ENCODE assay signal across 11 mouse cellular contexts in genomic region chr8:84023085-84023484, GRCm38 (mm10). TPM values are rescaled to one million over a fixed set of nuclear protein-coding genes. Genes with fewer than 3 reads are reported as not detected.
A peak's percentile ranks its signal among the peaks of the same experiment; 100 is the strongest.
DNase-seq lines count a peak whose midpoint lies in the region; ATAC-seq and TF ChIP-seq lines count a peak whose summit lies in the region.
"Had no signal": no experiment of that assay in that cellular context is flagged by ENCODE, and none has a peak within 500 bp of the region (broad histone marks: within the 10 kb centered on the region; RNA-seq: fewer than 3 reads in every experiment).

No protein-coding gene starts in this region.

- TF ChIP-seq EP300 in heart, postnatal 0 days (IDR thresholded peaks at IDR 0.05; ENCODE audit: low read depth) = peak; percentile 81

- ATAC-seq in heart, postnatal 0 days (ENCODE audit: insufficient read depth, low read depth) = peak; percentile 88
- no peak for ATAC-seq in midbrain, embryonic 13.5 days
- ATAC-seq: forebrain, embryonic 15.5 days had no signal

- no peak overlapping the region for H3K4me3 ChIP-seq in heart, postnatal 0 days (ENCODE audit: low read depth, low read length)
- H3K4me3 ChIP-seq in midbrain, embryonic 13.5 days (replicated peaks) = no peak overlapping the region
- H3K4me3 ChIP-seq: forebrain, embryonic 15.5 days had no signal

- no peak overlapping the region for H3K9ac ChIP-seq in heart, postnatal 0 days (replicated peaks; ENCODE audit: low read depth, low read length)
- no peak overlapping the region for H3K9ac ChIP-seq in midbrain, embryonic 13.5 days (replicated peaks)
- H3K9ac ChIP-seq: forebrain, embryonic 15.5 days had no signal

- peaks cover 32% of the 10 kb centered on the region for H3K27me3 ChIP-seq in heart, postnatal 0 days (ENCODE audit: control insufficient read depth, insufficient read depth, low read length)
- peaks cover 58% of the 10 kb centered on the region for H3K27me3 ChIP-seq in midbrain, embryonic 13.5 days

- no peaks in the 10 kb centered on the region for H3K9me3 ChIP-seq in heart, postnatal 0 days (replicated peaks; ENCODE audit: control insufficient read depth, low read length)
- no peaks in the 10 kb centered on the region for H3K9me3 ChIP-seq in midbrain, embryonic 13.5 days
- H3K9me3 ChIP-seq: forebrain, embryonic 15.5 days had no signal

- H3K4me1 ChIP-seq in heart, postnatal 0 days (ENCODE audit: control insufficient read depth, insufficient read depth) = peaks cover 37% of the 10 kb centered on the region
- peaks cover 18% of the 10 kb centered on the region for H3K4me1 ChIP-seq in midbrain, embryonic 13.5 days (replicated peaks)

- no peak for TF ChIP-seq CTCF in heart, postnatal 0 days (IDR thresholded peaks at IDR 0.05; ENCODE audit: low read depth)

- under 1% methylated on average over 5 of the region's 5 CpGs for WGBS in heart, postnatal 0 days
- 61% methylated on average over 5 of the region's 5 CpGs for WGBS in midbrain, embryonic 13.5 days

- DNase-seq in 3134 (ENCODE audit: extremely low read depth, insufficient read length, low spot score) (peak; percentile 84), R1 (ENCODE audit: low read depth, low spot score) (peak; percentile 63)
- DNase-seq in heart, postnatal 0 days (ENCODE audit: low spot score) = peak; percentile 90
- peak; percentile 72 to 81 for DNase-seq in kidney, postnatal 4 days
- DNase-seq in frontal cortex, postnatal 36 days (ENCODE audit: low spot score in 2 of 2) = no peak
- DNase-seq in cerebellum, postnatal 36 days = no peak
- no peak for DNase-seq in retina, postnatal 1 day
- DNase-seq: cerebellum, adult 11 months had no signal

- no peaks in the 10 kb centered on the region for H3K36me3 ChIP-seq in heart, postnatal 0 days (replicated peaks; ENCODE audit: control insufficient read depth, insufficient read depth, low read length)
- no peaks in the 10 kb centered on the region for H3K36me3 ChIP-seq in midbrain, embryonic 13.5 days
- H3K36me3 ChIP-seq: forebrain, embryonic 15.5 days had no signal

- H3K27ac ChIP-seq in heart, postnatal 0 days (ENCODE audit: low read depth) = peak overlapping the region; percentile 84
- H3K27ac ChIP-seq in midbrain, embryonic 13.5 days = no peak overlapping the region
- H3K27ac ChIP-seq: forebrain, embryonic 15.5 days; macrophage had no signal

- peak overlapping the region; percentile 28; the same call in 1 of the 2 replicates for H3K4me2 ChIP-seq in heart, postnatal 0 days (ENCODE audit: low read depth, low read length)
- no peak overlapping the region for H3K4me2 ChIP-seq in midbrain, embryonic 13.5 days (replicated peaks)
- H3K4me2 ChIP-seq: forebrain, embryonic 15.5 days had no signal

RNA-seq across cellular contexts. Expression of gene Palm3, which starts 1.8 kb away (rescaled TPM):
- total RNA-seq in heart, postnatal 0 days (2014; rRNA removed; ENCODE audit: low replicate concordance) = not detected in 2 replicates
- 0.33 and 0.41 TPM in 2 replicates for polyA plus RNA-seq in heart, postnatal 0 days (2015; fragmentation: Nextera tagmentation; extraction: Ambion mirVana)
- polyA plus RNA-seq in midbrain, embryonic 13.5 days (2015; fragmentation: Nextera tagmentation; extraction: Ambion mirVana) = 2.0 and 3.4 TPM in 2 replicates

RNA-seq across cellular contexts. Expression of gene 2210011C24Rik, which starts 11.1 kb away (rescaled TPM):
- 17.8 TPM in 1 of 2 replicates, not detected in the other for total RNA-seq in heart, postnatal 0 days (2014; rRNA removed; ENCODE audit: low replicate concordance)
- 0.48 and 0.88 TPM in 2 replicates for polyA plus RNA-seq in heart, postnatal 0 days (2015; fragmentation: Nextera tagmentation; extraction: Ambion mirVana)
- polyA plus RNA-seq in midbrain, embryonic 13.5 days (2015; fragmentation: Nextera tagmentation; extraction: Ambion mirVana) = 0.19 TPM in 1 of 2 replicates, not detected in the other
- polyA plus RNA-seq: forebrain, embryonic 15.5 days had no signal

RNA-seq across cellular contexts. Expression of gene Il27ra, which starts 19.3 kb away (rescaled TPM):
- 3.9 and 5.6 TPM in 2 replicates for total RNA-seq in heart, postnatal 0 days (2014; rRNA removed; ENCODE audit: low replicate concordance)
- polyA plus RNA-seq in heart, postnatal 0 days (2015; fragmentation: Nextera tagmentation; extraction: Ambion mirVana) = 2.6 and 3.6 TPM in 2 replicates
- polyA plus RNA-seq in midbrain, embryonic 13.5 days (2015; fragmentation: Nextera tagmentation; extraction: Ambion mirVana) = 0.23 and 0.26 TPM in 2 replicates

RNA-seq across cellular contexts. Expression of gene Rln3, which starts 21.7 kb away (rescaled TPM):
- not detected in 2 replicates for total RNA-seq in heart, postnatal 0 days (2014; rRNA removed; ENCODE audit: low replicate concordance)
- not detected in 2 replicates for polyA plus RNA-seq in heart, postnatal 0 days (2015; fragmentation: Nextera tagmentation; extraction: Ambion mirVana)
- polyA plus RNA-seq in midbrain, embryonic 13.5 days (2015; fragmentation: Nextera tagmentation; extraction: Ambion mirVana) = not detected in 2 replicates
- polyA plus RNA-seq: forebrain, embryonic 15.5 days; macrophage had no signal

RNA-seq across cellular contexts. Expression of gene 1700067K01Rik, which starts 21.8 kb away (rescaled TPM):
- total RNA-seq in heart, postnatal 0 days (2014; rRNA removed; ENCODE audit: low replicate concordance) = not detected in 2 replicates
- polyA plus RNA-seq in heart, postnatal 0 days (2015; fragmentation: Nextera tagmentation; extraction: Ambion mirVana) = 0.96 and 1.3 TPM in 2 replicates
- polyA plus RNA-seq in midbrain, embryonic 13.5 days (2015; fragmentation: Nextera tagmentation; extraction: Ambion mirVana) = 0.26 and 0.89 TPM in 2 replicates
- polyA plus RNA-seq: macrophage had no signal

Comparison
In these comparisons a context has a peak if more than half of its experiments do, and no peak if none do; other contexts are left out.
1. DNase-seq: peak in 3134 (single experiment), R1 (single experiment), heart, postnatal 0 days (single experiment) and kidney, postnatal 4 days (2 of 2); none in frontal cortex, postnatal 36 days (0 of 2), cerebellum, postnatal 36 days (0 of 2) and retina, postnatal 1 day (single experiment).